Mouse (Mus musculus) lung, postnatal 0 days (tissue): ENCODE results near the gene Krt16. TPM values are rescaled to one million over a fixed set of nuclear protein-coding genes. Genes with fewer than 3 reads are reported as not detected.

Source experiments
- ATAC-seq: fragments of 200-750 bp; cut with Nextera tagmentation; 2 replicates; pipeline ENCODE4 v1.8.0; 2017; ENCODE audit warnings: moderate library complexity
- DNase-seq: peaks from one replicate; pipeline ENCODE4 v3.0.0-alpha.2; 2016; ENCODE audit warnings: low spot score
- H3K27ac ChIP-seq: fragments of 300-500 bp; sonication (generic); 2 replicates; pipeline ENCODE4 v1.5.1; 2014; ENCODE audit warnings: antibody characterized with exemption, mild to moderate bottlenecking, low read length, mixed read lengths
- H3K27me3 ChIP-seq: fragments of 300-500 bp; sonication (generic); replicated peaks from 2 replicates; pipeline ENCODE4 v1.6.1; 2014; ENCODE audit warnings: low read length, mixed read lengths; ENCODE audit not compliant: insufficient read depth
- H3K36me3 ChIP-seq: fragments of 300-500 bp; sonication (generic); 2 replicates; pipeline ENCODE4 v1.6.1; 2014; ENCODE audit warnings: low read length, mixed read lengths; ENCODE audit not compliant: insufficient read depth
- H3K4me1 ChIP-seq: fragments of 300-500 bp; sonication (generic); 2 replicates; pipeline ENCODE4 v1.6.1; 2014; ENCODE audit warnings: antibody characterized with exemption, low read depth, low read length, mixed read lengths; ENCODE audit not compliant: insufficient read depth
- H3K4me2 ChIP-seq: fragments of 300-500 bp; sonication (generic); replicated peaks from 2 replicates; pipeline ENCODE4 v1.6.1; 2014; ENCODE audit warnings: low read depth, mild to moderate bottlenecking, low read length, moderate library complexity, mixed read lengths
- H3K4me3 ChIP-seq: fragments of 300-500 bp; sonication (generic); 2 replicates; pipeline ENCODE4 v1.5.1; 2014; ENCODE audit warnings: low read depth, low read length
- H3K9ac ChIP-seq: fragments of 300-500 bp; sonication (generic); replicated peaks from 2 replicates; pipeline ENCODE4 v1.6.1; 2014; ENCODE audit warnings: low read depth, mild to moderate bottlenecking
- H3K9me3 ChIP-seq: fragments of 300-500 bp; sonication (generic); 2 replicates; pipeline ENCODE4 v1.6.1; 2016; ENCODE audit warnings: low read length, mixed read lengths
- CTCF ChIP-seq: IDR thresholded peaks from 2 replicates; pipeline ENCODE4 v1.5.1; 2016; ENCODE audit warnings: antibody characterized with exemption, mild to moderate bottlenecking
- EP300 ChIP-seq: IDR thresholded peaks from 2 replicates; pipeline ENCODE4 v1.6.1; 2016; ENCODE audit warnings: antibody characterized with exemption, mild to moderate bottlenecking, control low read depth
- WGBS: fragments of 180-500 bp; shearing (Covaris S2); extraction: QIAGEN DNeasy Blood & Tissue Kit; methylation state at CpG from one replicate; pipeline ENCODE4 v1.1.7; 2014; 5-methylcytosine and 5-hydroxymethylcytosine counted together
- polyA plus RNA-seq: library from polyadenylated mRNA; unstranded; fragments of >200 nt; fragmentation: Nextera tagmentation; extraction: Ambion mirVana; gene quantifications from 2 replicates; pipeline ENCODE4 v1.2.1, GENCODE M21; 2015

Gene Krt16
- polyA plus RNA-seq, 1 experiment from 2014 or later = not detected

GRCm38 (mm10) chr11:100275466-100275865, 26.8 kb upstream of the Krt16 start:
- H3K27ac ChIP-seq = no peak overlapping the region
- no peak overlapping the region for H3K4me3 ChIP-seq
- H3K27me3 ChIP-seq = no peaks in the 10 kb centered on the region
- H3K9ac ChIP-seq = no peak overlapping the region
- H3K36me3 ChIP-seq = no peaks in the 10 kb centered on the region
- no peak for TF ChIP-seq EP300
- TF ChIP-seq CTCF = no peak
- no peaks in the 10 kb centered on the region for H3K4me1 ChIP-seq
- 71% methylated on average over 5 of the region's 5 CpGs for WGBS
- H3K4me2 ChIP-seq = no peak overlapping the region
- DNase-seq = no peak
- H3K9me3 ChIP-seq = no peaks in the 10 kb centered on the region
- ATAC-seq = no peak

GRCm38 (mm10) chr11:100274719-100275118, 26.0 kb upstream of the Krt16 start:
- Histone ChIP-seq H3K27ac (no peak overlapping the region), H3K4me2 (no peak overlapping the region), H3K4me3 (no peak overlapping the region), H3K27me3 (no peaks in the 10 kb centered on the region), H3K9ac (no peak overlapping the region), H3K4me1 (no peaks in the 10 kb centered on the region), H3K36me3 (no peaks in the 10 kb centered on the region), H3K9me3 (no peaks in the 10 kb centered on the region)
- ATAC-seq (no peak), DNase-seq (no peak)
- TF ChIP-seq EP300 = no peak
- TF ChIP-seq CTCF = no peak
- 68% methylated on average over 7 of the region's 7 CpGs for WGBS

- 85% methylated on average over 1 of the region's 1 CpGs for WGBS
- TF ChIP-seq CTCF (no peak), EP300 (no peak)
- Histone ChIP-seq H3K4me2 (no peak overlapping the region), H3K27me3 (no peaks in the 10 kb centered on the region), H3K4me1 (no peaks in the 10 kb centered on the region), H3K9ac (no peak overlapping the region), H3K4me3 (no peak overlapping the region), H3K9me3 (no peaks in the 10 kb centered on the region), H3K36me3 (no peaks in the 10 kb centered on the region), H3K27ac (no peak overlapping the region)
- ATAC-seq (no peak), DNase-seq (no peak)
Observed at GRCm38 (mm10) chr11:100271878-100272277, 23.2 kb upstream of the Krt16 start.

- no peak for ATAC-seq
- H3K27ac ChIP-seq = no peak within 1 kb of the TSS
- TF ChIP-seq CTCF = no peak
- no peak for TF ChIP-seq EP300
Observed at GRCm38 (mm10) chr11:100269821-100270332, 21.2 kb upstream of the Krt16 start, which contains the start of gene Krt42. TSS of gene Krt42 (minus strand) at chr11:100269871.

GRCm38 (mm10) chr11:100262058-100262980, 13.6 kb upstream of the Krt16 start:
- H3K36me3 ChIP-seq = no peaks in the 10 kb centered on the region
- DNase-seq (no peak), ATAC-seq (no peak)
- no peak overlapping the region for H3K4me2 ChIP-seq
- H3K9ac ChIP-seq = no peak overlapping the region
- TF ChIP-seq EP300 (no peak), CTCF (no peak)
- no peak overlapping the region for H3K27ac ChIP-seq
- 19% methylated on average over 13 of the region's 13 CpGs for WGBS
- H3K27me3 ChIP-seq = no peaks in the 10 kb centered on the region
- no peak overlapping the region for H3K4me3 ChIP-seq
- H3K4me1 ChIP-seq = no peaks in the 10 kb centered on the region
- H3K9me3 ChIP-seq = no peaks in the 10 kb centered on the region

More at GRCm38 (mm10) chr11:100269821-100270332, 21.2 kb upstream of the Krt16 start, which contains the start of gene Krt42:
- no peaks in the 10 kb centered on the region for H3K9me3 ChIP-seq
- WGBS = 77% methylated on average over 7 of the region's 7 CpGs
- H3K4me3 ChIP-seq = no peak within 1 kb of the TSS
- no peaks in the 10 kb centered on the region for H3K4me1 ChIP-seq
- H3K36me3 ChIP-seq = no peaks in the 10 kb centered on the region
- H3K27me3 ChIP-seq = no peaks in the 10 kb centered on the region
- no peak for DNase-seq
- H3K4me2 ChIP-seq = no peak within 1 kb of the TSS
- no peak within 1 kb of the TSS for H3K9ac ChIP-seq

- Histone ChIP-seq H3K27me3 (no peaks in the 10 kb centered on the region), H3K9me3 (no peaks in the 10 kb centered on the region), H3K4me3 (no peak overlapping the region), H3K36me3 (no peaks in the 10 kb centered on the region), H3K27ac (no peak overlapping the region), H3K4me1 (no peaks in the 10 kb centered on the region), H3K4me2 (no peak overlapping the region), H3K9ac (no peak overlapping the region)
- DNase-seq (no peak), ATAC-seq (no peak)
- 80% methylated on average over 9 of the region's 9 CpGs for WGBS
- TF ChIP-seq EP300 (no peak), CTCF (no peak)
Observed at GRCm38 (mm10) chr11:100261235-100261605, 12.5 kb upstream of the Krt16 start.
